Mouse (Mus musculus): ENCODE results near the gene Gps1.

DNA sequence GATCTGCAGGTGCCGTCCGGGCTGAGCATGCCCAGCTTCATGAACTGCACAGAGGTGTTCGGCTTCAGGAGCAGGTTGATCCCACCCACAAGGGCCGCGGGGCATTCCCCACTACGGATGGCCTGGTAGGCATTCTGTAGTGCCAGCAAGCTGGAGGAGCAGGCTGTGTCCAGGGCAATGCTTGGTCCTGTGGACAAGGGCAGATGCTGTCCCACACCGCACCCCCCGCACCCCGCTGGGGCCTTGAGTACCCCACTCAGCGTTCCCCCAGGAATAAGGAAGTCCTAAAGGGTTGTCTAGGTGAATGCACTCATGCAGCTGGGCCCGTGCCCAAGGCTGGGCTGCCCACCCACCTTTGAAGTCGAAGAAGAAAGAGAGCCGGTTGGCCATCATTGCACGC, 36.5 kb downstream of the Gps1 start:
- TF ChIP-seq POLR2A (IDR thresholded peaks at IDR 0.05; ENCODE audit: insufficient read length, low read depth) (no peak), CEBPB (IDR thresholded peaks at IDR 0.05; ENCODE audit: insufficient read depth, poor library complexity, severe bottlenecking) (no peak), TCF3 (IDR thresholded peaks at IDR 0.05; ENCODE audit: insufficient read length, low read depth) (no peak), POLR2AphosphoS2 (IDR thresholded peaks at IDR 0.05; ENCODE audit: insufficient read length, low read depth) (no peak), TCF12 (IDR thresholded peaks at IDR 0.05; ENCODE audit: insufficient read depth, poor library complexity, severe bottlenecking) (no peak)

All from myocyte (in vitro differentiated cells).